Mouse (Mus musculus): Measurements from ENCODE around the gene Asz1. TPM values are rescaled to one million over a fixed set of nuclear protein-coding genes. Genes with fewer than 3 reads are reported as not detected.

The Asz1 gene
- polyA plus RNA-seq, 1 experiment from 2014 or later, result 0.26 TPM

Other genes with a start within 250 kb of the Asz1 start
- gene Wnt2, start 78.5 kb downstream of the Asz1 start, polyA plus RNA-seq (2015; fragmentation: Nextera tagmentation; extraction: Ambion mirVana), result 1.8 and 2.4 TPM in 2 replicates
- gene Cftr, start 61.6 kb upstream of the Asz1 start, polyA plus RNA-seq (2015; fragmentation: Nextera tagmentation; extraction: Ambion mirVana), result 5.3 and 5.6 TPM in 2 replicates